Mouse (Mus musculus): ENCODE measurements at regions not wholly inside any gene's neighbourhood (a gene's known extent, or its start where the extent isn't known, plus 50 kb on each side); places are given as distances from the start of the nearest gene placed in this dataset.

GRCm38 (mm10) chr14:72932296-72932695 lies 116.6 kb downstream of the Cysltr2 start:
- TF ChIP-seq CTCF (IDR thresholded peaks at IDR 0.05; ENCODE audit: low read depth, low read length): no peak
- no peak for TF ChIP-seq POLR2A (IDR thresholded peaks at IDR 0.05; ENCODE audit: insufficient read depth, low read length)
